Mouse (Mus musculus): ENCODE data around the gene Nr2f6. TPM values are rescaled to one million over a fixed set of nuclear protein-coding genes. Genes with fewer than 3 reads are reported as not detected.

The Nr2f6 gene
- polyA plus RNA-seq, 1 experiment, result 17.5 TPM

- no peaks in the 10 kb centered on the region; the same call in none of the 2 replicates for H3K4me1 ChIP-seq (ENCODE audit: control insufficient read depth, insufficient read depth, low read length)
- H3K27ac ChIP-seq (ENCODE audit: control insufficient read depth, insufficient read depth, low read depth, low read length, poor library complexity), result no peak overlapping the region; the same call in 1 of the 2 replicates
- H3K4me3 ChIP-seq (replicated peaks; ENCODE audit: control insufficient read depth, low read depth, low read length), result no peak overlapping the region
- 72% methylated on average over 3 of the region's 3 CpGs for WGBS
- TF ChIP-seq CTCF (IDR thresholded peaks at IDR 0.05; ENCODE audit: control insufficient read depth, insufficient read depth, low read length) (no peak), POLR2A (IDR thresholded peaks at IDR 0.05; ENCODE audit: borderline replicate concordance, control insufficient read depth, low read depth, low read length) (no peak)
Observed at GRCm38 (mm10) chr8:71383860-71384259, 2.1 kb upstream of the Nr2f6 start.

GRCm38 (mm10) chr8:71383396-71383795 lies 1.6 kb upstream of the Nr2f6 start:
- no peaks in the 10 kb centered on the region; the same call in none of the 2 replicates for H3K4me1 ChIP-seq (ENCODE audit: control insufficient read depth, insufficient read depth, low read length)
- WGBS, result 81% methylated on average over 12 of the region's 12 CpGs
- H3K4me3 ChIP-seq (replicated peaks; ENCODE audit: control insufficient read depth, low read depth, low read length), result no peak overlapping the region
- H3K27ac ChIP-seq (ENCODE audit: control insufficient read depth, insufficient read depth, low read depth, low read length, poor library complexity), result no peak overlapping the region; the same call in 1 of the 2 replicates
- TF ChIP-seq CTCF (IDR thresholded peaks at IDR 0.05; ENCODE audit: control insufficient read depth, insufficient read depth, low read length), result no peak

GRCm38 (mm10) chr8:71381971-71382961 lies 506 bp upstream of the Nr2f6 start:
- Histone ChIP-seq H3K4me3 (replicated peaks; ENCODE audit: control insufficient read depth, low read depth, low read length) (peak overlapping the region; percentile 67), H3K4me1 (ENCODE audit: control insufficient read depth, insufficient read depth, low read length) (no peaks in the 10 kb centered on the region; the same call in 1 of the 2 replicates), H3K27ac (ENCODE audit: control insufficient read depth, insufficient read depth, low read depth, low read length, poor library complexity) (peak overlapping the region; percentile 65)
- 7% methylated on average over 75 of the region's 80 CpGs for WGBS
- no peak for TF ChIP-seq CTCF (IDR thresholded peaks at IDR 0.05; ENCODE audit: control insufficient read depth, insufficient read depth, low read length)
- TF ChIP-seq POLR2A (IDR thresholded peaks at IDR 0.05; ENCODE audit: borderline replicate concordance, control insufficient read depth, low read depth, low read length), result no peak

GRCm38 (mm10) chr8:71380178-71381171 lies 1.3 kb downstream of the Nr2f6 start:
- TF ChIP-seq POLR2A (IDR thresholded peaks at IDR 0.05; ENCODE audit: borderline replicate concordance, control insufficient read depth, low read depth, low read length), result no peak; the same call in 1 of the 2 replicates
- TF ChIP-seq CTCF (IDR thresholded peaks at IDR 0.05; ENCODE audit: control insufficient read depth, insufficient read depth, low read length), result no peak
- peak overlapping the region; percentile 3; the same call in 1 of the 2 replicates for H3K27ac ChIP-seq (ENCODE audit: control insufficient read depth, insufficient read depth, low read depth, low read length, poor library complexity)
- WGBS, result 9% methylated on average over 72 of the region's 72 CpGs

GRCm38 (mm10) chr8:71379512-71380075 lies 2.2 kb downstream of the Nr2f6 start:
- 81% methylated on average over 3 of the region's 3 CpGs for WGBS
- Histone ChIP-seq H3K4me1 (ENCODE audit: control insufficient read depth, insufficient read depth, low read length) (peaks cover 1% of the 10 kb centered on the region), H3K27ac (ENCODE audit: control insufficient read depth, insufficient read depth, low read depth, low read length, poor library complexity) (no peak overlapping the region), H3K4me3 (replicated peaks; ENCODE audit: control insufficient read depth, low read depth, low read length) (no peak overlapping the region)
- TF ChIP-seq CTCF (IDR thresholded peaks at IDR 0.05; ENCODE audit: control insufficient read depth, insufficient read depth, low read length) (no peak), POLR2A (IDR thresholded peaks at IDR 0.05; ENCODE audit: borderline replicate concordance, control insufficient read depth, low read depth, low read length) (no peak)

More at GRCm38 (mm10) chr8:71380178-71381171, 1.3 kb downstream of the Nr2f6 start:
- Histone ChIP-seq H3K4me3 (replicated peaks; ENCODE audit: control insufficient read depth, low read depth, low read length) (peak overlapping the region; percentile 43), H3K4me1 (ENCODE audit: control insufficient read depth, insufficient read depth, low read length) (peaks cover 1% of the 10 kb centered on the region)

GRCm38 (mm10) chr8:71379008-71379407 lies 2.8 kb downstream of the Nr2f6 start:
- Histone ChIP-seq H3K27ac (ENCODE audit: control insufficient read depth, insufficient read depth, low read depth, low read length, poor library complexity) (no peak overlapping the region), H3K4me1 (ENCODE audit: control insufficient read depth, insufficient read depth, low read length) (peaks cover 1% of the 10 kb centered on the region), H3K4me3 (replicated peaks; ENCODE audit: control insufficient read depth, low read depth, low read length) (no peak overlapping the region)
- TF ChIP-seq POLR2A (IDR thresholded peaks at IDR 0.05; ENCODE audit: borderline replicate concordance, control insufficient read depth, low read depth, low read length), result no peak
- no peak for TF ChIP-seq CTCF (IDR thresholded peaks at IDR 0.05; ENCODE audit: control insufficient read depth, insufficient read depth, low read length)
- WGBS, result 70% methylated on average over 4 of the region's 4 CpGs

GRCm38 (mm10) chr8:71376423-71377030 lies 5.2 kb downstream of the Nr2f6 start:
- H3K4me1 ChIP-seq (ENCODE audit: control insufficient read depth, insufficient read depth, low read length), result peaks cover 1% of the 10 kb centered on the region
- H3K27ac ChIP-seq (ENCODE audit: control insufficient read depth, insufficient read depth, low read depth, low read length, poor library complexity), result no peak overlapping the region
- TF ChIP-seq CTCF (IDR thresholded peaks at IDR 0.05; ENCODE audit: control insufficient read depth, insufficient read depth, low read length) (no peak), POLR2A (IDR thresholded peaks at IDR 0.05; ENCODE audit: borderline replicate concordance, control insufficient read depth, low read depth, low read length) (no peak)
- no peak overlapping the region for H3K4me3 ChIP-seq (replicated peaks; ENCODE audit: control insufficient read depth, low read depth, low read length)
- WGBS, result 67% methylated on average over 8 of the region's 8 CpGs
